Mouse (Mus musculus) cortical plate, adult 2 months (tissue): ENCODE measurements around the gene Tshz2.

ENCODE experiments used
- CTCF ChIP-seq: fragments of 200-500 bp; IDR thresholded peaks from 2 replicates; pipeline ENCODE4 v1.5.1; 2011; ENCODE audit warnings: mild to moderate bottlenecking, control low read depth, low read length; ENCODE audit not compliant: insufficient read depth; ENCODE audit errors: extremely low read depth
- POLR2A ChIP-seq: fragments of 200-500 bp; IDR thresholded peaks from 2 replicates; pipeline ENCODE4 v1.6.1; 2011; ENCODE audit warnings: mild to moderate bottlenecking, low read length, control low read depth; ENCODE audit not compliant: insufficient read depth; ENCODE audit errors: extremely low read depth

GRCm38 (mm10) chr2:170069976-170070375, 437.2 kb downstream of the Tshz2 start:
- no peak for TF ChIP-seq POLR2A
- no peak for TF ChIP-seq CTCF
